Mouse (Mus musculus): ENCODE measurements at regions not wholly inside any gene's neighbourhood (a gene's known extent, or its start where the extent isn't known, plus 50 kb on each side); places are given as distances from the start of the nearest gene placed in this dataset.

GRCm38 (mm10) chr9:33289381-33289780 lies 653.4 kb downstream of the Ets1 start:
- H3K4me1 ChIP-seq (ENCODE audit: control insufficient read depth in 1 of 2, insufficient read depth in 2 of 2): no peaks in the 10 kb centered on the region
- H3K4me2 ChIP-seq (ENCODE audit: insufficient read depth, low read depth, poor library complexity, severe bottlenecking): no peak overlapping the region
- no peak for DNase-seq (ENCODE audit: extremely low read depth)
- no peak overlapping the region for H3K27ac ChIP-seq (ENCODE audit: insufficient read depth, low read depth)
- no peaks in the 10 kb centered on the region for H3K36me3 ChIP-seq (replicated peaks in 1 of 2; ENCODE audit: control insufficient read depth in 1 of 2, insufficient read depth in 1 of 2, low read length in 1 of 2)
- H3K79me2 ChIP-seq (replicated peaks; ENCODE audit: control insufficient read depth, extremely low read depth, insufficient read depth, poor library complexity, severe bottlenecking): no peaks in the 10 kb centered on the region
- H3K9me3 ChIP-seq (replicated peaks; ENCODE audit: low read length): no peaks in the 10 kb centered on the region
- dilution Hi-C loops (cut with MboI; ENCODE audit: extremely low pct_ligation_motif_present, extremely low pct_unique_long_range_greater_than_20kb, low sequenced_read_pairs): no loop called here
- H3K4me3 ChIP-seq (replicated peaks in 1 of 3; ENCODE audit: low read depth in 2 of 3, low read length in 2 of 3, poor library complexity in 1 of 3): no peak overlapping the region
- H3K27me3 ChIP-seq (replicated peaks): no peaks in the 10 kb centered on the region
- TF ChIP-seq UBTF (IDR thresholded peaks at IDR 0.05; ENCODE audit: low read depth, low read length) (no peak), ETS1 (conservative IDR thresholded peaks at IDR 0.05; ENCODE audit: low read depth, low read length) (no peak), TCF12 (IDR thresholded peaks at IDR 0.05; ENCODE audit: low read depth, low read length) (no peak), CHD1 (IDR thresholded peaks at IDR 0.05; ENCODE audit: low read depth, low read length) (no peak), JUND (conservative IDR thresholded peaks at IDR 0.05; ENCODE audit: low read depth, low read length) (no peak), ELF1 (IDR thresholded peaks at IDR 0.05; ENCODE audit: low read depth, low read length) (no peak), HCFC1 (IDR thresholded peaks at IDR 0.05; ENCODE audit: low read depth, low read length) (no peak), ZMIZ1 (IDR thresholded peaks at IDR 0.05; ENCODE audit: low read depth, low read length) (no peak), SIN3A (IDR thresholded peaks at IDR 0.05; ENCODE audit: low read length) (no peak), IRF4 (IDR thresholded peaks at IDR 0.05; ENCODE audit: low read depth, low read length) (no peak)
- in situ Hi-C loops (cut with MboI; ENCODE audit: low pct_ligation_motif_present, low pct_unique_long_range_greater_than_20kb, low sequenced_read_pairs): no loop called here
- H3K9ac ChIP-seq (ENCODE audit: insufficient read depth, low read depth): no peak overlapping the region

- Histone ChIP-seq H3K27me3 (replicated peaks) (no peaks in the 10 kb centered on the region), H3K9ac (ENCODE audit: insufficient read depth, low read depth) (no peak overlapping the region), H3K79me2 (replicated peaks; ENCODE audit: control insufficient read depth, extremely low read depth, insufficient read depth, poor library complexity, severe bottlenecking) (no peaks in the 10 kb centered on the region), H3K4me3 (replicated peaks in 1 of 3; ENCODE audit: low read depth in 2 of 3, low read length in 2 of 3, poor library complexity in 1 of 3) (no peak overlapping the region), H3K4me1 (ENCODE audit: control insufficient read depth in 1 of 2, insufficient read depth in 2 of 2) (peaks cover 0 to 4% of the 10 kb centered on the region in 2 experiments; a peak in 1 of 4 replicates), H3K4me2 (ENCODE audit: insufficient read depth, low read depth, poor library complexity, severe bottlenecking) (no peak overlapping the region), H3K36me3 (replicated peaks in 1 of 2; ENCODE audit: control insufficient read depth in 1 of 2, insufficient read depth in 1 of 2, low read length in 1 of 2) (no peaks in the 10 kb centered on the region), H3K27ac (ENCODE audit: insufficient read depth, low read depth) (no peak overlapping the region), H3K9me3 (replicated peaks; ENCODE audit: low read length) (no peaks in the 10 kb centered on the region)
- TF ChIP-seq ZMIZ1 (IDR thresholded peaks at IDR 0.05; ENCODE audit: low read depth, low read length) (no peak), JUND (conservative IDR thresholded peaks at IDR 0.05; ENCODE audit: low read depth, low read length) (no peak), ELF1 (IDR thresholded peaks at IDR 0.05; ENCODE audit: low read depth, low read length) (no peak), HCFC1 (IDR thresholded peaks at IDR 0.05; ENCODE audit: low read depth, low read length) (no peak), RAD21 (IDR thresholded peaks at IDR 0.05; ENCODE audit: low read depth, low read length) (no peak), MXI1 (IDR thresholded peaks at IDR 0.05; ENCODE audit: low read depth, low read length) (no peak), UBTF (IDR thresholded peaks at IDR 0.05; ENCODE audit: low read depth, low read length) (no peak), E2F4 (IDR thresholded peaks at IDR 0.05; ENCODE audit: insufficient replicate concordance, low read depth, low read length) (no peak), JUN (IDR thresholded peaks at IDR 0.05; ENCODE audit: insufficient read depth, low read depth, low read length) (no peak), SMC3 (IDR thresholded peaks at IDR 0.05; ENCODE audit: low read depth, low read length) (no peak), TBP (conservative IDR thresholded peaks at IDR 0.05; ENCODE audit: low read depth, low read length) (no peak), RCOR1 (conservative IDR thresholded peaks at IDR 0.05; ENCODE audit: low read depth, low read length) (no peak), MEF2A (IDR thresholded peaks at IDR 0.05; ENCODE audit: borderline replicate concordance, low read depth, low read length) (no peak), BHLHE40 (IDR thresholded peaks at IDR 0.05; ENCODE audit: low read depth, low read length) (no peak), TCF12 (IDR thresholded peaks at IDR 0.05; ENCODE audit: low read depth, low read length) (no peak), NELFE (IDR thresholded peaks at IDR 0.05; ENCODE audit: low read depth, low read length) (no peak), MAX (IDR thresholded peaks at IDR 0.05; ENCODE audit: low read length) (no peak), ETS1 (conservative IDR thresholded peaks at IDR 0.05; ENCODE audit: low read depth, low read length) (no peak), PAX5 (IDR thresholded peaks at IDR 0.05; ENCODE audit: low read length) (no peak), POLR2A (IDR thresholded peaks at IDR 0.05; ENCODE audit: low read depth, low read length) (no peak)
- DNase-seq (ENCODE audit: extremely low read depth): no peak
- in situ Hi-C loops (cut with MboI; ENCODE audit: low pct_ligation_motif_present, low pct_unique_long_range_greater_than_20kb, low sequenced_read_pairs) (no loop called here), dilution Hi-C loops (cut with MboI; ENCODE audit: extremely low pct_ligation_motif_present, extremely low pct_unique_long_range_greater_than_20kb, low sequenced_read_pairs) (no loop called here)
These were observed 656.1 kb downstream of the Ets1 start for GRCm38 (mm10) chr9:33292116-33292515.
